Mouse (Mus musculus) stomach, embryonic 15.5 days (tissue): Measurements from ENCODE around the gene Setd5. TPM values are rescaled to one million over a fixed set of nuclear protein-coding genes. Genes with fewer than 3 reads are reported as not detected.

Experiments
- ATAC-seq: fragments of 200-750 bp; cut with Nextera tagmentation; 2 replicates; pipeline ENCODE4 v1.8.0; 2017; ENCODE audit warnings: low read depth, moderate number of reproducible peaks, moderate TSS enrichment; ENCODE audit not compliant: insufficient read depth, low FRiP score
- H3K27ac ChIP-seq: fragments of 300-500 bp; sonication (generic); 2 replicates; pipeline ENCODE4 v1.5.1; 2015; ENCODE audit warnings: mild to moderate bottlenecking, inconsistent platforms
- H3K27me3 ChIP-seq: fragments of 300-500 bp; sonication (generic); replicated peaks from 2 replicates; pipeline ENCODE4 v1.6.1; 2015; ENCODE audit warnings: inconsistent platforms
- H3K36me3 ChIP-seq: fragments of 300-500 bp; sonication (generic); 2 replicates; pipeline ENCODE4 v1.6.1; 2015; ENCODE audit warnings: inconsistent platforms
- H3K4me1 ChIP-seq: fragments of 300-500 bp; sonication (generic); 2 replicates; pipeline ENCODE4 v1.6.1; 2015; ENCODE audit warnings: inconsistent platforms
- H3K4me2 ChIP-seq: fragments of 300-500 bp; sonication (generic); 2 replicates; pipeline ENCODE4 v1.6.1; 2015; ENCODE audit warnings: mild to moderate bottlenecking, inconsistent platforms
- H3K4me3 ChIP-seq: fragments of 300-500 bp; sonication (generic); replicated peaks from 2 replicates; pipeline ENCODE4 v1.5.1; 2015; ENCODE audit warnings: inconsistent platforms
- H3K9ac ChIP-seq: fragments of 300-500 bp; sonication (generic); 2 replicates; pipeline ENCODE4 v1.6.1; 2015; ENCODE audit warnings: inconsistent platforms
- H3K9me3 ChIP-seq: fragments of 300-500 bp; sonication (generic); 2 replicates; pipeline ENCODE4 v1.6.1; 2016; ENCODE audit warnings: inconsistent platforms
- WGBS: fragments of 180-500 bp; shearing (Covaris S2); methylation state at CpG from one replicate; pipeline ENCODE4 v1.1.7; 2015; 5-methylcytosine and 5-hydroxymethylcytosine counted together
- polyA plus RNA-seq: library from polyadenylated mRNA; unstranded; fragments of >200 nt; fragmentation: Nextera tagmentation; extraction: Ambion mirVana; gene quantifications from 2 replicates; pipeline ENCODE4 v1.2.1, GENCODE M21; 2015

Setd5 gene
- polyA plus RNA-seq = 70.3 and 72.2 TPM in 2 replicates

DNA sequence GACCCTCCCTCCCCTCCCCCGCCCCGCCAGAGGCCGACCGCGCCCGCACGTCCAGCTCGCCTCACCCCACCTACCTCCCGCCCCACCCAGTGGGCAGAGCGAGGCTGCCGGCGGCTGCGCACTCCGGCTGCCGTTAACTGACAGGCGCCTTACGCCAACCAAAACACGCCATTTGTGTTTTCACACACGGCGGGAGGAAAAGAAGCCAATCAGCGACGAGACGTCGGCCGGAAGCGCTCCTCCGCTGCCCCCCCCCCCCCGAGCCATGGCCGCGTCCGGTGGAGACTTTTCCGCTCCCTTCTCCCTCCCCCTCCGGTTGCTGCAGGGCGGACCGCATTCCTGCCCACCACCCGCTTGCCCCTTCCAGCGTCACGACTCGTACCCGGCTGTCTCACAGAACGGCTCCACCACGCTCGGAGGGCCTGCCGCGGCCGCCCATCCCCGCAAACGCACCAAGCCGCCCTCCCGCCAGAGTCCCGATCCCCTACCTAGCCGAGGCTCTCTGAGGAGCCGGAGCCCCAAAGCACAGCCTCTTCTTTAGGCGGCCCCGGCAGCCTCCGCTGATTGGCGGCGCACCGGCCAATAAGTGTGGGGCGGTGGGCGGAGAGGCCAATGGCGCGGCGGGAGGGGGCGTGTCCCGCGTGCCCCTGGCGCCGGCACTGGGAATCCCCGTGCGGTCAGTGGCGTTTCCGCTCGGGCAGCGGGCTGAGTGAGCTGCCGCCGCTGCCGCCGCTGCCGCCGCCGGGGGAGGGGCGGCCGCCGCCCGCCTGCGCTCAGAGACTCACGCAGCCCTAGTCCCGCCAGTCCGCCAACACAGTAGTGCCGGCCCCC, at the start of gene Setd5:
Gene Setd5 (plus strand): TSS at position 680 of the 831 bp plus-strand sequence.
- peak within 1 kb of the TSS; percentile 100 for H3K27ac ChIP-seq
- peak within 1 kb of the TSS; percentile 91 for H3K9ac ChIP-seq
- peaks cover 8% of the 10 kb centered on the region for H3K4me1 ChIP-seq
- peak; percentile 90 for ATAC-seq
- under 1% methylated on average over 72 of the region's 91 CpGs for WGBS
- H3K4me3 ChIP-seq = peak within 1 kb of the TSS; percentile 79
- no peaks in the 10 kb centered on the region for H3K9me3 ChIP-seq
- H3K4me2 ChIP-seq = peak within 1 kb of the TSS; percentile 68
- no peaks in the 10 kb centered on the region for H3K36me3 ChIP-seq
- no peaks in the 10 kb centered on the region for H3K27me3 ChIP-seq

DNA sequence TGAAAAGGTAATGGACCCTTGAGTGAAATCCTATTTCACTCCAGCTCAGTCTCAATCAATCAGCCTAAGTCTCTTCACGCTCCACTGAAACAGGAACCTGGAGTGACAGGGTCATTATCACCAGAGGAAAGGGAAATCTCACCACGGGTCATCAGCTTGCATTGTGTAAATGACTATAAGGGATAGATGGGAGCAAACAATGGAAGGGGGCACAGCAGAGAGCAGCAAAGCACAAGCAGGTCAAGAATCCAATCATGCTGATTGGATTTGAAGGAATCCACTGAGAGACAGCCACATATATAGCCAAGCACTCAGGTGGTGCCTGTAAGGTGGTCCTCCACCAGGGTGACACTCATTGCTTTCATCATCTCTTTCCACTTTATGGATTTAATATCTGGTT, 49.7 kb upstream of the Setd5 start:
- Histone ChIP-seq H3K4me2 (no peak overlapping the region), H3K36me3 (no peaks in the 10 kb centered on the region), H3K9me3 (no peaks in the 10 kb centered on the region), H3K4me1 (no peaks in the 10 kb centered on the region), H3K9ac (no peak overlapping the region), H3K4me3 (no peak overlapping the region), H3K27me3 (no peaks in the 10 kb centered on the region), H3K27ac (no peak overlapping the region)
- 38% methylated on average over 2 of the region's 2 CpGs for WGBS
- ATAC-seq = no peak

GRCm38 (mm10) chr6:113029006-113029405, 48.2 kb upstream of the Setd5 start:
- 72% methylated on average over 3 of the region's 3 CpGs for WGBS
- Histone ChIP-seq H3K27ac (no peak overlapping the region), H3K4me3 (no peak overlapping the region), H3K4me1 (no peaks in the 10 kb centered on the region), H3K27me3 (no peaks in the 10 kb centered on the region), H3K9ac (no peak overlapping the region), H3K9me3 (no peaks in the 10 kb centered on the region), H3K4me2 (no peak overlapping the region), H3K36me3 (no peaks in the 10 kb centered on the region)
- no peak for ATAC-seq

GRCm38 (mm10) chr6:113030553-113030952, 46.6 kb upstream of the Setd5 start:
- 61% methylated on average over 3 of the region's 3 CpGs for WGBS
- ATAC-seq = no peak; the same call in 1 of the 2 replicates
- Histone ChIP-seq H3K27ac (peak overlapping the region; percentile 67; the same call in 1 of the 2 replicates), H3K36me3 (no peaks in the 10 kb centered on the region), H3K4me1 (no peaks in the 10 kb centered on the region), H3K27me3 (no peaks in the 10 kb centered on the region), H3K4me3 (no peak overlapping the region), H3K9ac (no peak overlapping the region), H3K4me2 (no peak overlapping the region), H3K9me3 (no peaks in the 10 kb centered on the region)

DNA sequence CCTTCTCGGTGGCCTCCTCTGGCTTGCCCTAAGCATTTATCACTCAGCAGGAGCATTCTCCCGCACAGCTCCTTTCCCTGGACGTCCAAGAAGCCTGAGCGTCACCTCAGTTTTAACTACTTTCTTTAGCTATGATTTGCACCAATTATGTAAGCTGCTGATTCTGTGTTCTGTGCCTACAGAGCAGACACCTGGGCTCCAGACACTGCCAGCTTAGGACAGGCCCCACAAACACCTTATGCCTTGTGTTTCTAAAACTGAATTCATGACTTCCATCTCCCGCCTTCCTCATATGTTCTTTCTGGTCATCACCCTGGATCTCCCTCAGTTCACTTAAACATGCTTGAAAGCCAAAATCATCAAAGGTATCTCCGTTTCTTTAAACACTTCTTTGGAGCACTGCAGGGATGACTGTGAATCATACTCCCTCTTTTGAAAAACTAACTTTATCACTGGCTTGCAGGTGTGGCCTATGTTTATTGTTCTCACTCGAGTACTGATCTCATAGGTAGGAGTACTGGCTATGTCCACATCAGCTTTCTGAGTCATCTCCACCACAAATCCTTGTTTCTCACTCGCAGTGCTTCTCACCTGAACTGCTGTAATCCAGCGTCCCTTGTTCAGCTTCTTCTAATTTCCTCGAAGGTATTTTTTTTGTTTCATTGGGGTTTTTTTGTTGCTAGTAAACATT, 46.0 kb upstream of the Setd5 start:
- H3K4me3 ChIP-seq = no peak overlapping the region
- no peaks in the 10 kb centered on the region for H3K36me3 ChIP-seq
- no peaks in the 10 kb centered on the region for H3K9me3 ChIP-seq
- ATAC-seq = peak; percentile 77
- H3K9ac ChIP-seq = no peak overlapping the region
- H3K4me1 ChIP-seq = no peaks in the 10 kb centered on the region
- WGBS = 60% methylated on average over 10 of the region's 10 CpGs
- no peak overlapping the region for H3K4me2 ChIP-seq
- no peaks in the 10 kb centered on the region for H3K27me3 ChIP-seq
- peak overlapping the region; percentile 67; the same call in 1 of the 2 replicates for H3K27ac ChIP-seq

DNA sequence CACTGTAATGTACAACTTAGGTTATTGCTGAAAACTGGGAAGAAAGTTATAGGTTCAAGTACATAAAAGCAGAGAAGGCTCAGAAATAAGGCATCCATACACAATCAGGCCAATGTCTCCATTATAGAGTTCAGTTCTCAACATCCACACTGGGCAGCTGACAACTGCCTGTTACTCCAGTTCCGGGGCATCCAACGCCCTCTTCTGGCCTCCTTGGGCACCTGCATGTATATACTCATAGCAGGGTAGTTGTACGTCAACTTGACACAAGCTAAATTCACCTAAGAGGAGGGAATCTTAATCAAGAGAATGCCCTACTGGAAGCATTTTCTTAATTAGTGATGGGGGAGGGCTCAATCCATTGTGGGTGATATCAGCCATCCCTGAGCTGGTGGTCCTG, 45.0 kb upstream of the Setd5 start:
- H3K36me3 ChIP-seq = no peaks in the 10 kb centered on the region
- no peaks in the 10 kb centered on the region for H3K4me1 ChIP-seq
- no peaks in the 10 kb centered on the region for H3K27me3 ChIP-seq
- H3K27ac ChIP-seq = no peak overlapping the region
- H3K4me3 ChIP-seq = no peak overlapping the region
- no peak for ATAC-seq
- no peak overlapping the region for H3K9ac ChIP-seq
- 69% methylated on average over 3 of the region's 3 CpGs for WGBS
- H3K4me2 ChIP-seq = no peak overlapping the region
- no peaks in the 10 kb centered on the region for H3K9me3 ChIP-seq

GRCm38 (mm10) chr6:113033185-113033584, 44.0 kb upstream of the Setd5 start:
- H3K4me1 ChIP-seq = no peaks in the 10 kb centered on the region
- H3K36me3 ChIP-seq = no peaks in the 10 kb centered on the region
- H3K4me3 ChIP-seq = no peak overlapping the region
- H3K27ac ChIP-seq = no peak overlapping the region
- H3K9ac ChIP-seq = no peak overlapping the region
- H3K27me3 ChIP-seq = no peaks in the 10 kb centered on the region
- WGBS = 80% methylated on average over 2 of the region's 2 CpGs
- H3K4me2 ChIP-seq = no peak overlapping the region
- H3K9me3 ChIP-seq = no peaks in the 10 kb centered on the region
- ATAC-seq = no peak

- Histone ChIP-seq H3K4me2 (no peak overlapping the region), H3K27me3 (no peaks in the 10 kb centered on the region), H3K4me1 (no peaks in the 10 kb centered on the region), H3K27ac (peak overlapping the region; percentile 5; the same call in 1 of the 2 replicates), H3K9ac (no peak overlapping the region), H3K9me3 (no peaks in the 10 kb centered on the region), H3K4me3 (no peak overlapping the region), H3K36me3 (no peaks in the 10 kb centered on the region)
- ATAC-seq = no peak
- 70% methylated on average over 6 of the region's 6 CpGs for WGBS
Observed at GRCm38 (mm10) chr6:113034466-113034865, 42.7 kb upstream of the Setd5 start.

- H3K27me3 ChIP-seq = no peaks in the 10 kb centered on the region
- 63% methylated on average over 4 of the region's 4 CpGs for WGBS
Observed at GRCm38 (mm10) chr6:113036463-113037175, 40.5 kb upstream of the Setd5 start.

GRCm38 (mm10) chr6:113037946-113038734, 39.0 kb upstream of the Setd5 start:
- Histone ChIP-seq H3K4me1 (no peaks in the 10 kb centered on the region), H3K36me3 (no peaks in the 10 kb centered on the region), H3K27me3 (no peaks in the 10 kb centered on the region), H3K27ac (peak overlapping the region; percentile 82), H3K9me3 (no peaks in the 10 kb centered on the region), H3K9ac (no peak overlapping the region), H3K4me3 (peak overlapping the region; percentile 14; the same call in 1 of the 2 replicates), H3K4me2 (peak overlapping the region; percentile 48)
- ATAC-seq = peak; percentile 73
- 7% methylated on average over 19 of the region's 19 CpGs for WGBS

More at GRCm38 (mm10) chr6:113036463-113037175, 40.5 kb upstream of the Setd5 start:
- no peak overlapping the region for H3K4me2 ChIP-seq
- no peak for ATAC-seq
- H3K4me3 ChIP-seq = no peak overlapping the region
- no peaks in the 10 kb centered on the region for H3K4me1 ChIP-seq
- no peak overlapping the region for H3K9ac ChIP-seq
- no peaks in the 10 kb centered on the region for H3K9me3 ChIP-seq
- no peak overlapping the region for H3K27ac ChIP-seq
- no peaks in the 10 kb centered on the region for H3K36me3 ChIP-seq

- H3K36me3 ChIP-seq = no peaks in the 10 kb centered on the region
- no peak overlapping the region for H3K9ac ChIP-seq
- peak; percentile 30; the same call in 1 of the 2 replicates for ATAC-seq
- 0 out of 2 replicates have a peak overlapping the region, but pooled peaks have one; percentile 14 for H3K4me3 ChIP-seq
- H3K4me1 ChIP-seq = no peaks in the 10 kb centered on the region
- H3K27me3 ChIP-seq = no peaks in the 10 kb centered on the region
- H3K4me2 ChIP-seq = peak overlapping the region; percentile 48; the same call in 1 of the 2 replicates
- WGBS = 35% methylated on average over 5 of the region's 5 CpGs
- peak overlapping the region; percentile 82 for H3K27ac ChIP-seq
- no peaks in the 10 kb centered on the region for H3K9me3 ChIP-seq
Observed at GRCm38 (mm10) chr6:113038735-113039058, 38.5 kb upstream of the Setd5 start.
